Mouse (Mus musculus): ENCODE results near the gene Olfr1506.
"Not testable (repeated sequence)": the region's sequence is repeated elsewhere in the genome, so short reads cannot be mapped to it uniquely, and the experiment has no call there.

- not testable (repeated sequence) for TF ChIP-seq POLR2A (IDR thresholded peaks at IDR 0.05; ENCODE audit: borderline replicate concordance, low read depth, low read length); CTCF (IDR thresholded peaks at IDR 0.05; ENCODE audit: low read depth, low read length)
Measured at GRCm38 (mm10) chr2:90194750-90195149, 29.5 kb downstream of the Olfr1506 start.

All from bone marrow macrophage, adult 2 months (primary cell).